Mouse (Mus musculus): Measurements from ENCODE around the gene Il17rd. TPM values are rescaled to one million over a fixed set of nuclear protein-coding genes. Genes with fewer than 3 reads are reported as not detected.

The Il17rd gene
- 1.1 and 1.2 TPM in 2 replicates for polyA plus RNA-seq (2012; rRNA removed; ENCODE audit: low replicate concordance)

GRCm38 (mm10) chr14:27038783-27039182 lies at the start of gene Il17rd:
Il17rd (plus strand) TSS chr14:27038941.

GRCm38 (mm10) chr14:26994211-26994741 lies 44.5 kb upstream of the Il17rd start, which contains the start of gene Hesx1:
Hesx1 (plus strand) TSS chr14:26994416.

GRCm38 (mm10) chr14:27114362-27115274 lies 75.9 kb downstream of the Il17rd start, which contains the start of gene Arhgef3:
Arhgef3 (plus strand) TSS chr14:27114899.

Other genes starting within 250 kb of the Il17rd start
- not detected in 2 replicates for gene Asb14, start 144.4 kb upstream of the Il17rd start, polyA plus RNA-seq (2012; rRNA removed; ENCODE audit: low replicate concordance)
- gene Appl1, start 67.7 kb upstream of the Il17rd start, polyA plus RNA-seq (2012; rRNA removed; ENCODE audit: low replicate concordance) = 0.60 and 0.70 TPM in 2 replicates
- gene Hesx1, start 44.5 kb upstream of the Il17rd start, polyA plus RNA-seq (2012; rRNA removed; ENCODE audit: low replicate concordance) = not detected in 2 replicates
- 1.8 and 2.0 TPM in 2 replicates for gene Arhgef3, start 76.0 kb downstream of the Il17rd start, polyA plus RNA-seq (2012; rRNA removed; ENCODE audit: low replicate concordance)

Measured in duodenum, adult 2 months (tissue).